Mouse (Mus musculus): ENCODE data around the gene Pde10a. TPM values are rescaled to one million over a fixed set of nuclear protein-coding genes. Genes with fewer than 3 reads are reported as not detected.
A peak's percentile ranks its signal among the peaks of the same experiment; 100 is the strongest.

Gene Pde10a
- polyA plus RNA-seq, 1 experiment from 2014 or later: 2.6 TPM

GRCm38 (mm10) chr17:8812228-8812865 is 287.2 kb downstream of the Pde10a start:
- Histone ChIP-seq H3K4me1 (ENCODE audit: insufficient read depth) (0 out of 2 replicates have a peak, but pooled peaks cover 6% of the 10 kb centered on the region), H3K4me3 (ENCODE audit: low read depth, low read length) (no peak overlapping the region), H3K9me3 (ENCODE audit: low read depth, low read length) (no peaks in the 10 kb centered on the region), H3K27ac (ENCODE audit: low read depth) (no peak overlapping the region), H3K9ac (no peak overlapping the region), H3K36me3 (ENCODE audit: insufficient read depth) (no peaks in the 10 kb centered on the region), H3K27me3 (ENCODE audit: insufficient read depth, low read length) (no peaks in the 10 kb centered on the region), H3K4me2 (no peak overlapping the region)
- DNase-seq: peak; percentile 37
- TF ChIP-seq CTCF (IDR thresholded peaks at IDR 0.05; ENCODE audit: low read depth): 0 out of 2 replicates have a peak, but pooled peaks have one; percentile 14
- no peak for ATAC-seq (ENCODE audit: insufficient read depth)
- WGBS: 42% methylated on average over 12 of the region's 12 CpGs

DNA sequence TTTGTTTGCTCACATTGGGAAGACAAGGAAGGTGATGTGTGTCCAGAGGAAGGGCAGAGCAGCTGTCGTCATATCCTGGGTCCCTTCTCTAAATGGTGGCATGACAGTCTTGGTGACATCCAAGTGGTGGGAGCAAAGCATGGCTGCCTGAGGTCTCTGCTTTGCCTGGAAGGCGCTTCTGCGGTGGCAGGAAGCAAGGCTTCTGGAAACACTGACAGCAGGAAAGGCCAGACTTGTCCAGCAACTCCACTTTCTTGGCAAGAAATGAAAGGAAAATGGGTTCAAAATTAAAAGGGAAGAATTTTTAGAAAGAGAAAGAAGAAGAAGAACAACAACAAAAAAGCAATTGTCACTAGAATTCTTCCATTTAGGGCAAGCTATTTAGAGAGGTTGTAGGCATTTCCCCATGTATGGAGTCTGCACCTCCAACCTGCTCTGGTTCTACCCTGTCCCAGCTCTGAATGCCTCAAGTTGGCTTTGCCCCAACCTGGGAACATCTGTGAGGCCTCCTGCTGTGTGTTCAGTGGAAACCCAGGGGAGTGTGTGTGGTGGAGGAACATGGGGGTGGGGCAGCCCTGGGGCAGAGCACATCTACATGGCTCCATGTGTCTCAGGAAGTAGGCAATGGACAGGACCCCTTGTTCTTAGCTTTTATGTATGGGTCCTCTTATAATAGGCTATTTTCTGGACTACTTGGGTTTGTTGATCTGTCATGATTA is 288.8 kb downstream of the Pde10a start:
- Histone ChIP-seq H3K9ac (no peak overlapping the region), H3K4me1 (ENCODE audit: insufficient read depth) (0 out of 2 replicates have a peak, but pooled peaks cover 6% of the 10 kb centered on the region), H3K36me3 (ENCODE audit: insufficient read depth) (no peaks in the 10 kb centered on the region), H3K4me2 (no peak overlapping the region), H3K9me3 (ENCODE audit: low read depth, low read length) (no peaks in the 10 kb centered on the region), H3K27ac (ENCODE audit: low read depth) (no peak overlapping the region), H3K27me3 (ENCODE audit: insufficient read depth, low read length) (no peaks in the 10 kb centered on the region), H3K4me3 (ENCODE audit: low read depth, low read length) (no peak overlapping the region)
- 56% methylated on average over 3 of the region's 3 CpGs for WGBS
- no peak for TF ChIP-seq CTCF (IDR thresholded peaks at IDR 0.05; ENCODE audit: low read depth)
- ATAC-seq (ENCODE audit: insufficient read depth) (no peak), DNase-seq (peak; percentile 35)

DNA sequence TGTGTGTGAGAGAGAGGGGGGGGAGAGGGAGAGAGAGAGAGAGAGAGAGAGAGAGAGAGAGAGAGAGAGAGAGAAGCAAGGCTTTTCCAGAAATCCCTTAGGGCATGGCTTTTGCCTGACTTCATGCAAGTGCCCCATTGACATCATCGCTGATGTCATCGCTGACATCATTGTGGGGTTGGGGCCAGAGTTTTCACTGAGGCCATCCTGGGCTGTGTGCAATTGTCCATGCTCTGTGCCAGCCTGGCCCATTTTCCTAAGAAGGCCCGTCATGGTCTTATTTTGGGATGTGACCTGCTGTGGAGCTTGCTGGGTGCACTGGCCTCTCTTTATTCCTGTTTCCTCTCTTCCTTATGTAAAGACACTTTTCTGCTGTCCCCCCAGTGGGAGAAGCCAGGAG is 290.2 kb downstream of the Pde10a start:
- DNase-seq (no peak), ATAC-seq (ENCODE audit: insufficient read depth) (no peak)
- no peak for TF ChIP-seq CTCF (IDR thresholded peaks at IDR 0.05; ENCODE audit: low read depth)
- Histone ChIP-seq H3K4me3 (ENCODE audit: low read depth, low read length) (no peak overlapping the region), H3K9ac (no peak overlapping the region), H3K27me3 (ENCODE audit: insufficient read depth, low read length) (no peaks in the 10 kb centered on the region), H3K4me1 (ENCODE audit: insufficient read depth) (0 out of 2 replicates have a peak, but pooled peaks cover 6% of the 10 kb centered on the region), H3K27ac (ENCODE audit: low read depth) (no peak overlapping the region), H3K36me3 (ENCODE audit: insufficient read depth) (no peaks in the 10 kb centered on the region), H3K9me3 (ENCODE audit: low read depth, low read length) (no peaks in the 10 kb centered on the region), H3K4me2 (no peak overlapping the region)
- WGBS: 80% methylated on average over 3 of the region's 3 CpGs

- 71% methylated on average over 5 of the region's 5 CpGs for WGBS
These were observed 290.7 kb downstream of the Pde10a start for GRCm38 (mm10) chr17:8815864-8816263.

DNA sequence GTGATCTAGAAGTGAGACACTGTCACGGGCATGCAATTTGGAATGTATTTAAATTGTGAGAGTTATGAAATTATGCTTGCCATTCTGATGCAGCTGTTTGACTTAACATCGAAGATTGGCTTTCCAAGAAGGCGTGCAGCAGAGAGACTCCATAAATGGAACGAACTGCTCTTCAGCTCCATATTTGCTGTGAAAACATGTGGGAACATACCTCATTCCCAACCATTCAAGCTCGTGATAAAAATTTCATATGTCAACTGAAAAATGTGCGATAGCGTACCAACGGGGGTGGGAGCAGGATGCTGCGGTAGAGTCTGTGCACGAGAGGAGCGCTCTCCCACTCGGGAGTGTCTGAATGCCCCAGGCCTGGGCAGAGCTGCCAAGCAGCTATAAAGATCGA is 293.5 kb downstream of the Pde10a start:
- ATAC-seq (ENCODE audit: insufficient read depth): no peak
- H3K4me3 ChIP-seq (ENCODE audit: low read depth, low read length): no peak overlapping the region
- WGBS: 71% methylated on average over 13 of the region's 13 CpGs
- DNase-seq: no peak
- H3K4me2 ChIP-seq: no peak overlapping the region
- no peak for TF ChIP-seq CTCF (IDR thresholded peaks at IDR 0.05; ENCODE audit: low read depth)
- no peaks in the 10 kb centered on the region for H3K9me3 ChIP-seq (ENCODE audit: low read depth, low read length)
- H3K4me1 ChIP-seq (ENCODE audit: insufficient read depth): no peaks in the 10 kb centered on the region
- H3K27me3 ChIP-seq (ENCODE audit: insufficient read depth, low read length): no peaks in the 10 kb centered on the region
- no peak overlapping the region for H3K27ac ChIP-seq (ENCODE audit: low read depth)
- no peaks in the 10 kb centered on the region for H3K36me3 ChIP-seq (ENCODE audit: insufficient read depth)
- H3K9ac ChIP-seq: no peak overlapping the region

More at GRCm38 (mm10) chr17:8815864-8816263, 290.7 kb downstream of the Pde10a start:
- Histone ChIP-seq H3K4me3 (ENCODE audit: low read depth, low read length) (no peak overlapping the region), H3K36me3 (ENCODE audit: insufficient read depth) (no peaks in the 10 kb centered on the region), H3K9ac (no peak overlapping the region), H3K4me1 (ENCODE audit: insufficient read depth) (0 out of 2 replicates have a peak, but pooled peaks cover 6% of the 10 kb centered on the region), H3K9me3 (ENCODE audit: low read depth, low read length) (no peaks in the 10 kb centered on the region), H3K27me3 (ENCODE audit: insufficient read depth, low read length) (no peaks in the 10 kb centered on the region), H3K27ac (ENCODE audit: low read depth) (no peak overlapping the region), H3K4me2 (no peak overlapping the region)
- ATAC-seq (ENCODE audit: insufficient read depth): no peak
- TF ChIP-seq CTCF (IDR thresholded peaks at IDR 0.05; ENCODE audit: low read depth): no peak
- DNase-seq: no peak

DNA sequence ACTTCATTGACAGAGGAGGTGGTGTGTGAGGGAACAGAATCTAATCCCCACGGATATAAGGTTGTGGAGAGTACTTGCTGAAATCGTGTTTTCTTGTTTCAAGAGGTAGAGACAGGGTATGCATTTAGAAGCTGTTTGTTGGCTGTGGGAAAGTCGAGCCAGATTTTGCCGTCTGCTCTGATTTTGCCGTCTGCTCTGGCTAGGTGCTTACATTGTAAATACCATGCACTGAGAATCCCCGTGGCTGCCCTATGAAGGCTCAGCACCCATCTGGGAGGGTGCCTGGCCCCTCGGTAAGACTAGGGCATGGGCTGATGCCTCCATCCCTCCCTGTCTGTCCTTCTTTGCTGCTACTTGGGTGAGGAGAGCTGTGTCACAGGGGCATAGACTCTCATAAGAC is 298.4 kb downstream of the Pde10a start:
- no peak overlapping the region for H3K4me2 ChIP-seq
- no peak overlapping the region for H3K9ac ChIP-seq
- no peaks in the 10 kb centered on the region for H3K27me3 ChIP-seq (ENCODE audit: insufficient read depth, low read length)
- TF ChIP-seq CTCF (IDR thresholded peaks at IDR 0.05; ENCODE audit: low read depth): no peak
- no peaks in the 10 kb centered on the region for H3K4me1 ChIP-seq (ENCODE audit: insufficient read depth)
- DNase-seq (no peak), ATAC-seq (ENCODE audit: insufficient read depth) (no peak)
- H3K9me3 ChIP-seq (ENCODE audit: low read depth, low read length): no peaks in the 10 kb centered on the region
- WGBS: 62% methylated on average over 7 of the region's 7 CpGs
- no peak overlapping the region for H3K27ac ChIP-seq (ENCODE audit: low read depth)
- H3K36me3 ChIP-seq (ENCODE audit: insufficient read depth): no peaks in the 10 kb centered on the region
- H3K4me3 ChIP-seq (ENCODE audit: low read depth, low read length): no peak overlapping the region

- H3K9me3 ChIP-seq (ENCODE audit: low read depth, low read length): no peaks in the 10 kb centered on the region
- H3K4me3 ChIP-seq (ENCODE audit: low read depth, low read length): no peak overlapping the region
- H3K4me2 ChIP-seq: no peak overlapping the region
- no peak overlapping the region for H3K27ac ChIP-seq (ENCODE audit: low read depth)
- TF ChIP-seq CTCF (IDR thresholded peaks at IDR 0.05; ENCODE audit: low read depth): no peak
- no peaks in the 10 kb centered on the region for H3K27me3 ChIP-seq (ENCODE audit: insufficient read depth, low read length)
- no peaks in the 10 kb centered on the region for H3K36me3 ChIP-seq (ENCODE audit: insufficient read depth)
- no peaks in the 10 kb centered on the region for H3K4me1 ChIP-seq (ENCODE audit: insufficient read depth)
- H3K9ac ChIP-seq: no peak overlapping the region
- ATAC-seq (ENCODE audit: insufficient read depth) (no peak), DNase-seq (no peak)
- WGBS: 80% methylated on average over 9 of the region's 9 CpGs
These were observed 302.0 kb downstream of the Pde10a start for GRCm38 (mm10) chr17:8827204-8827603.
